Mouse (Mus musculus) E14TG2a.4 (cell line): Measurements from ENCODE around the gene Pdhx.

ENCODE experiments used
- H3K27me3 ChIP-seq: 2 replicates; pipeline ENCODE4 v1.6.1; 2014; ENCODE audit warnings: low read length, control low read depth; ENCODE audit not compliant: insufficient read depth
- H3K36me3 ChIP-seq: 2 replicates; pipeline ENCODE4 v1.6.1; 2014; ENCODE audit warnings: low read length, control low read depth; ENCODE audit not compliant: insufficient read depth
- H3K4me1 ChIP-seq: replicated peaks from 2 replicates; pipeline ENCODE4 v1.6.1; 2014; ENCODE audit warnings: low read depth, low read length, control low read depth
- H3K4me3 ChIP-seq: replicated peaks from 2 replicates; pipeline ENCODE4 v1.5.1; 2014; ENCODE audit warnings: mild to moderate bottlenecking, low read length
- H3K9me3 ChIP-seq: 2 replicates; pipeline ENCODE4 v1.6.1; 2014; ENCODE audit warnings: low read length, control low read depth
- CTCF ChIP-seq: conservative IDR thresholded peaks from 2 replicates; pipeline ENCODE4 v1.5.1; 2014; ENCODE audit warnings: low read length
- NANOG ChIP-seq: IDR thresholded peaks from 2 replicates; pipeline ENCODE4 v1.6.1; 2014; ENCODE audit warnings: borderline replicate concordance, low read length, mixed read lengths
- POU5F1 ChIP-seq: IDR thresholded peaks from 2 replicates; pipeline ENCODE4 v1.6.1; 2014; ENCODE audit warnings: low read length, borderline replicate concordance

Pdhx gene

GRCm38 (mm10) chr2:102973115-102973514, 100.2 kb downstream of the Pdhx start:
- Histone ChIP-seq H3K4me1 (no peaks in the 10 kb centered on the region), H3K9me3 (no peaks in the 10 kb centered on the region), H3K36me3 (no peaks in the 10 kb centered on the region), H3K4me3 (no peak overlapping the region), H3K27me3 (no peaks in the 10 kb centered on the region)
- TF ChIP-seq NANOG: no peak

- H3K4me1 ChIP-seq: no peaks in the 10 kb centered on the region
- TF ChIP-seq NANOG: no peak
- no peak for TF ChIP-seq POU5F1
- no peak for TF ChIP-seq CTCF
Observed at GRCm38 (mm10) chr2:102972575-102972974, 100.7 kb downstream of the Pdhx start.

GRCm38 (mm10) chr2:102971951-102972350, 101.4 kb downstream of the Pdhx start:
- H3K36me3 ChIP-seq: no peaks in the 10 kb centered on the region
- H3K4me3 ChIP-seq: no peak overlapping the region
- TF ChIP-seq NANOG (no peak), CTCF (no peak), POU5F1 (no peak)
- H3K27me3 ChIP-seq: no peaks in the 10 kb centered on the region
- H3K9me3 ChIP-seq: 0 out of 2 replicates have a peak, but pooled peaks cover 4% of the 10 kb centered on the region
- H3K4me1 ChIP-seq: no peaks in the 10 kb centered on the region

More at GRCm38 (mm10) chr2:102972575-102972974, 100.7 kb downstream of the Pdhx start:
- no peaks in the 10 kb centered on the region for H3K36me3 ChIP-seq
- H3K27me3 ChIP-seq: no peaks in the 10 kb centered on the region
- H3K4me3 ChIP-seq: no peak overlapping the region
- H3K9me3 ChIP-seq: no peaks in the 10 kb centered on the region
